7 mouse cellular contexts compared by ENCODE assay signal in genomic region chr3:115553848-115554515, GRCm38 (mm10).
DNase-seq lines count a peak whose midpoint lies in the region; ATAC-seq and TF ChIP-seq lines count a peak whose summit lies in the region.

No protein-coding gene starts in this region.

- H3K4me2 ChIP-seq in liver, postnatal 0 days (ENCODE audit: low read depth, low read length) = no peak overlapping the region
- no peak overlapping the region for H3K4me2 ChIP-seq in liver, embryonic 12.5 days
- no peak overlapping the region for H3K4me2 ChIP-seq in midbrain, embryonic 14.5 days (ENCODE audit: low read length)

- TF ChIP-seq EP300 in liver, postnatal 0 days (IDR thresholded peaks at IDR 0.05; ENCODE audit: low read depth) = no peak

- H3K36me3 ChIP-seq in liver, postnatal 0 days (replicated peaks; ENCODE audit: insufficient read depth, low read length) = no peaks in the 10 kb centered on the region
- no peaks in the 10 kb centered on the region for H3K36me3 ChIP-seq in liver, embryonic 12.5 days
- H3K36me3 ChIP-seq in midbrain, embryonic 14.5 days (ENCODE audit: control insufficient read depth, insufficient read depth, low read length) = no peaks in the 10 kb centered on the region

- H3K4me3 ChIP-seq in liver, postnatal 0 days (ENCODE audit: low read depth, low read length) = no peak overlapping the region
- H3K4me3 ChIP-seq in liver, embryonic 12.5 days = no peak overlapping the region
- H3K4me3 ChIP-seq in midbrain, embryonic 14.5 days (replicated peaks; ENCODE audit: low read depth, low read length) = no peak overlapping the region

- H3K27ac ChIP-seq in liver, postnatal 0 days (ENCODE audit: low read depth) = no peak overlapping the region
- no peak overlapping the region for H3K27ac ChIP-seq in liver, embryonic 12.5 days
- H3K27ac ChIP-seq in midbrain, embryonic 14.5 days (replicated peaks; ENCODE audit: low read depth, low read length) = no peak overlapping the region

- peak; percentile 12; the same call in 1 of the 2 replicates for TF ChIP-seq CTCF in liver, postnatal 0 days (IDR thresholded peaks at IDR 0.05; ENCODE audit: low read depth)

- no peaks in the 10 kb centered on the region for H3K9me3 ChIP-seq in liver, postnatal 0 days (ENCODE audit: low read length)
- H3K9me3 ChIP-seq in liver, embryonic 12.5 days (replicated peaks) = no peaks in the 10 kb centered on the region
- no peaks in the 10 kb centered on the region for H3K9me3 ChIP-seq in midbrain, embryonic 14.5 days (ENCODE audit: control insufficient read depth, low read length)

- H3K9ac ChIP-seq in liver, postnatal 0 days (replicated peaks) = no peak overlapping the region
- no peak overlapping the region for H3K9ac ChIP-seq in liver, embryonic 12.5 days
- H3K9ac ChIP-seq in midbrain, embryonic 14.5 days (replicated peaks; ENCODE audit: low read length) = no peak overlapping the region

- no peak for DNase-seq in liver, postnatal 0 days
- peak; percentile 8 to 18 for DNase-seq in cerebellum, postnatal 25 days
- peak; percentile 86 for DNase-seq in forelimb bud, embryonic 11.5 days (ENCODE audit: low read depth, low spot score)
- DNase-seq in midbrain, embryonic 14.5 days = peak; percentile 20
- DNase-seq in ovary, postnatal 14 days (ENCODE audit: low spot score) = no peak
- no peak for DNase-seq in heart, adult 8-10 months (ENCODE audit: low spot score)

- H3K4me1 ChIP-seq in liver, postnatal 0 days (ENCODE audit: insufficient read depth) = no peaks in the 10 kb centered on the region
- H3K4me1 ChIP-seq in liver, embryonic 12.5 days = no peaks in the 10 kb centered on the region
- no peaks in the 10 kb centered on the region for H3K4me1 ChIP-seq in midbrain, embryonic 14.5 days (ENCODE audit: control insufficient read depth, insufficient read depth, low read length)

- ATAC-seq in liver, postnatal 0 days = no peak
- no peak for ATAC-seq in liver, embryonic 12.5 days
- ATAC-seq in midbrain, embryonic 14.5 days (ENCODE audit: low FRiP score, low TSS enrichment) = no peak

- WGBS in liver, postnatal 0 days (ENCODE audit: insufficient replicate concordance) = 60% methylated on average over 10 of the region's 10 CpGs
- 65% methylated on average over 10 of the region's 10 CpGs for WGBS in liver, embryonic 12.5 days (ENCODE audit: insufficient replicate concordance)
- WGBS in midbrain, embryonic 14.5 days = 76% methylated on average over 10 of the region's 10 CpGs

- H3K27me3 ChIP-seq in liver, postnatal 0 days (ENCODE audit: insufficient read depth, low read length) = no peaks in the 10 kb centered on the region
- no peaks in the 10 kb centered on the region for H3K27me3 ChIP-seq in liver, embryonic 12.5 days (replicated peaks)
- H3K27me3 ChIP-seq in midbrain, embryonic 14.5 days (ENCODE audit: control insufficient read depth, insufficient read depth, low read length) = no peaks in the 10 kb centered on the region

Comparison
In these comparisons a context has a peak if more than half of its experiments do, and no peak if none do; other contexts are left out.
1. DNase-seq: peak in cerebellum, postnatal 25 days (2 of 2), forelimb bud, embryonic 11.5 days (single experiment) and midbrain, embryonic 14.5 days (single experiment); none in liver, postnatal 0 days (single experiment), ovary, postnatal 14 days (single experiment) and heart, adult 8-10 months (single experiment).